Mouse (Mus musculus) heart, adult 2 months (tissue): Measurements from ENCODE around the gene Chl1.

ENCODE experiments used
- CTCF ChIP-seq: fragments of 200-600 bp; IDR thresholded peaks from 2 replicates; pipeline ENCODE4 v1.8.1; 2022; ENCODE audit warnings: antibody characterized with exemption, mild to moderate bottlenecking, moderate library complexity
- POLR2A ChIP-seq: fragments of 200-500 bp; IDR thresholded peaks from 2 replicates; pipeline ENCODE4 v1.6.1; 2011; ENCODE audit warnings: mild to moderate bottlenecking, low read depth, low read length, control low read depth; ENCODE audit not compliant: insufficient read depth

GRCm38 (mm10) chr6:103512911-103513321 lies 2.5 kb downstream of the Chl1 start:
- TF ChIP-seq POLR2A: no peak
- no peak for TF ChIP-seq CTCF
